Mouse (Mus musculus) inflammation-experienced regulatory T-cells (primary cell): Measurements from ENCODE around the gene Atat1. TPM values are rescaled to one million over a fixed set of nuclear protein-coding genes. Genes with fewer than 3 reads are reported as not detected.

Source experiments
- polyA plus RNA-seq, 2 experiments: library from polyadenylated mRNA; unstranded; fragments of 100-300 nt; shearing (Covaris generic); gene quantifications; one replicate each; pipeline ENCODE4 v1.2.1; 2017

Gene Atat1
- polyA plus RNA-seq, result 10 to 100 TPM; 17.2 to 20.9 TPM

DNA sequence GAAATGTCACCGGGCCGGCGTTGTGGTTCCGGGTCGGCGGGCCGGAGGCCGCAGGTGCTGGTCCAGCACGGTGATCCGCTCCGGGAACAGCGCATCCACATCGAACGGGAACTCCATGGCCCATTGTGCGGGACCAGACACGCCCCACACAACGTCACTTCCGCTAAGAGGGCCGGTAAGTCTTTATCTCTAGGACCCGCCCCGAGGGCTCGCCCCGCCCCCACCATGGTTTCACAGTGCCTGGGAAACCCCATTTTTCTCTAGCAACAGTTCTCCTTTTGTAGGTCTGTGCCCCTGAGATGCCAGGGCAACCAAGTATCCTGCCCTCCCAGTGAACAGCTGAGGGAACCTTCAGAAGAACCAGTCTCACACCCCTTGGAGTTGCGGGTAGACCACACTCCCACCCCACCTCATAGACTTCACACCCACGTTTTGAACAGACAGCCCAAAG lies at the start of gene Atat1:
Gene Atat1, minus strand, starts transcription at position 157 of the 451 bp plus-strand sequence.

DNA sequence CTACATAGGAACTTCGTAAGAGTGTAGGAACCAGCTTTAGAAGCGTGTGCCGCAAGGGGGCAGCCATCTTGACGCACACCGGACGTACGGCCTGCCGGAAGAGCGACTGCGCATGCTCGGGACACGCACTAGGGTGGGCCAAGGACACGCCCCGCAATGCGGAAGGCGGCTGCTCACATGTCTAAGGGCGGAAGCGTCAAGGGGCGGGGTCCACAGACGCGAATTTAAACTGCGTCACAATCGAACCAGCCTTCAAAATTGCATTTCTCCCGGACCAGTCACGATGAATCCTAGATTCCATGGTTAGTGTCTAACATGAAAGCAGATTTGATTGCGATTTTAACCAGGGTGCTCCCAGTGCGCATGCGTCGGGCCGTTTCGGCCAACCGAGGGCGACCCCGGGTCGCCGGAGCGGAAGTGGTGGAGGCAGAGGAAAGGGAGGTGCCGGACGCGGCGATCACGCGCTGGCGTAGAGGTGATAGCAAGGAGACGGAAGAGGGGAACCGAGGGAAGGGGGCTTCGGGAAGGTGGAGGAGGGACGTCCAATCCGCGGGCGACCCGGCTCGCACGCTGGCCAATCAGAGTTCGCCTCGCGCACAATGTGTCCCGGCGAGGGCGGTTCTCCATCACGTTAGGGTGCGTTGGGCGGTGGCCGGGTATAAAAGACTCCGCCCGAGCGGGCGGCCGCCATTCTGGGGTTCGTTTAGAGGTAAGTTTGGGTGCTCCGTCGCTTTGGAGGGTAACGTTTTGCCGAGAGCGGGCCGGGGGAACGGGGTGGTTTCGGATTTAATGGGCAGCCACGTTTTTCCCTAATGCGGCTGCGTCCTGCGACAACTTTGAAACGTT lies 6.6 kb upstream of the Atat1 start, which contains the start of the genes Mrps18b and Ppp1r10:
Gene Mrps18b, minus strand, starts transcription at position 93 of the 846 bp plus-strand sequence.
Gene Ppp1r10, plus strand, starts transcription at position 138 of the 846 bp plus-strand sequence.

DNA sequence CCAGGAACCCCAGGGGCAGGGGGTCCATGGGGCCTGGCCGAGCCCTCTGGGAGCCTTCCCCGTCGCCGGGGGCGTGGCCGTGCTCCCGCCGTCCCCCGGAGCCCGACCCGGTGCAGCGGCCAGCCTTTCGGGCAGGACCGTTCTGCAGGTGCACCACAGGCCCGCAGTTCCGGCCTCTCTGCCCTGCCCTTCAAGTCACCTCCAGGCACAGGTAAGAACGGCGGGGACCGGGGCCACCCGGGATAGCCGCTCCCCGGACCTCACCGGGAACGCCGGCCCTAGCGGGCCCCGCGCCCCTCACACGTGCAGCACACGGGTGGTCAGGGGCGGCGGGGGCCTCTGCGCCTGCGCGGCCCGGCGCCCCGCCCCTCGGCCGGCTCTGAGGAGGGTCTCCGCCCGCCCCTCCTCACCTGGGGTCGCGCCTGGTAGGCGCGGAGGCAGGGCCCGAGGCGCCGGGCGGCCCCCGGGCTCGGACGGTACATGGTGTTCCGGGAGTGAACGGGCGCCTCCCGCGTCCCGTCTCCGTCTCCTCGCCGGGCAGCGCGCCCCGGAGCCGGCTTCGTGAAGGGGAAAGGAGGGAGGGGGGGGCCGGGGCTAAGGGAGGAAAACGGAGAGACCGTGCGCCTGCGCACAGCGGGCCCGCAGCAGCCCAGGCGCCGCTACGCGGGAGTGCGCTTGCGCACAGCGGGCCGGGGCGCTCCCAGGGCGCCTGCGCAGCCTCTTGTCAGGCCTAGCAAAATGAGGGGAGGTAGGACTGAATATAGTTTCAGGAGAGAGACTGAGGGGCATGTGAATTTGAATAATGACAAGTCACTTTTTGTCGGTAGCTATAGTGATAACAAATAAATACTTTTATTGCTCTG lies 12.9 kb downstream of the Atat1 start, which contains the start of gene 2310061I04Rik:
Gene 2310061I04Rik, minus strand, starts transcription at position 651 of the 863 bp plus-strand sequence.

DNA sequence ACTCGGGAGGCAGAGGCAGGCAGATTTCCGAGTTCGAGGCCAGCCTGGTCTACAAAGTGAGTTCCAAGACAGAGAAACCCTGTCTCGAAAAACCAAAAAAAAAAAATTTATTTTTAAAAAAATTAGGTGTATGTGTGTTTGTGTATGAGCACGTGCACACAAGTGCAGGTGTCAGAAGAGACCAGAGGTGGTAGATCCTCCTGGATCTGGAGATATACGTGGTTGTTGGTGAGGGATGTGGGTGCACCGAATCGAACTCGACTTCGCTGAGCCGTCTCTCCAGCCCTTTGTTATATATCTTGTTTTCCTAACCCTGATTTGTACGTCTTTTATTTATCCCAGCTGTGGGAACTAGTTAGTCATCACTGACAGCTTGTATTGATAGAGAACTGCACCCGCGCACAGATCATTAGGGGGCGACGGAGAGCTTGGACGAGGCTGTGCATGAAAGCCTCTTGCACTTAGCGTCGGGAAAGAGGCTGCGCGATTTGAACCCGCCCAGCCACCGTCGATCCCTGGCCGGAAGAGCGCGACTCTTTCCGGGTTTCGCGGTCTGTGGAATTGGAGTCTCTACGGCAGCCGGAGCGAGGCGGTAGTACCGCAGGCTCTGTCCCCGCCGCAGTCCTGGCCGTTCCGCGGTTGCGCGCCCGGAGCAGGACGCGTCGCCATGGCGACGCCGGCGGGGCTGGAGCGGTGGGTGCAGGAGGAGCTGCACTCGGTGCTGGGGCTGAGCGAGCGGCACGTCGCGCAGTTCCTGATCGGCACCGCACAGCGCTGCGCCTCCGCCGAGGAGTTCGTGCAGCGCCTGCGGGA lies 30.4 kb downstream of the Atat1 start, which contains the start of gene Dhx16:
Gene Dhx16, plus strand, starts transcription at position 575 of the 813 bp plus-strand sequence.

DNA sequence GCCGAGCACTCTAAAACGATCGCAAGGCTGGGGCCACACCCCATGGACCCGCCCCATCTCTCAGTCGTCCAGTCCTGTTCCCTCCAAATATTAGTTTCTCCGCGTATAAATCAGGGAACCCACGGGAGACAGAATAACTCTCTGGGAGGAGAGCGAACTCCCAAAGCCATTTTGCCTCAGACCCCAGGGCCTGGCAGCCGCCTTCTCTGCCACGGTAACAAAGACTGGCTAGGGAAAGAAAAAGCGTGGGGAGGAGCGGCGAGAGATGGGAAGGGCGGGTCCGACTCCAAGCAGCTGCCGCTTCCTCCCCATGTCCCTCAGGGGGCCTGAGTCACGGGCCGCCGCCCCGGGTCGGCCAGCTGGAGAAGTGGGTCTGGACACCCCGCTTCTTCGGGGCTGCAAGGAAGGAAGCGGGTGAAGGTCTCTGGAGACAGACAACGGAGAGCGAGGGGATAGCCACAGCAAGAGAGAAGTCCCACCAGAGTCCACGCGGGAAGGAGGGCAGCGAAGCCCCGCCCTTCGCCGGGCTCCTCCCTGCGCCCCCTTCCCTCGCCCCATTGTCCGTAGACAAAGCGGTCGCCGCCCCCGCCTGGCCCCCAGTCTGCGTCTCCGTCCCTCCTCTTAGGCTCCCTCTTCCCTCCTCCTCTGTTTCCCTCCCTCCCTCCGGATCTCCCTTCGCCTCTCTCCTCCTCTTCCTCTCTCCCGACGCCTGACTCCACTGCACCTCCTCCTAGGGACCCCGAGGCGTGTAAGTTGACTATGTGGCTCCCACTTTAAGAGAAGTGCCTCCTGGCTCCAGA lies 44.2 kb downstream of the Atat1 start, which contains the start of gene Ppp1r18:
Gene Ppp1r18, plus strand, starts transcription at position 113 of the 800 bp plus-strand sequence.

DNA sequence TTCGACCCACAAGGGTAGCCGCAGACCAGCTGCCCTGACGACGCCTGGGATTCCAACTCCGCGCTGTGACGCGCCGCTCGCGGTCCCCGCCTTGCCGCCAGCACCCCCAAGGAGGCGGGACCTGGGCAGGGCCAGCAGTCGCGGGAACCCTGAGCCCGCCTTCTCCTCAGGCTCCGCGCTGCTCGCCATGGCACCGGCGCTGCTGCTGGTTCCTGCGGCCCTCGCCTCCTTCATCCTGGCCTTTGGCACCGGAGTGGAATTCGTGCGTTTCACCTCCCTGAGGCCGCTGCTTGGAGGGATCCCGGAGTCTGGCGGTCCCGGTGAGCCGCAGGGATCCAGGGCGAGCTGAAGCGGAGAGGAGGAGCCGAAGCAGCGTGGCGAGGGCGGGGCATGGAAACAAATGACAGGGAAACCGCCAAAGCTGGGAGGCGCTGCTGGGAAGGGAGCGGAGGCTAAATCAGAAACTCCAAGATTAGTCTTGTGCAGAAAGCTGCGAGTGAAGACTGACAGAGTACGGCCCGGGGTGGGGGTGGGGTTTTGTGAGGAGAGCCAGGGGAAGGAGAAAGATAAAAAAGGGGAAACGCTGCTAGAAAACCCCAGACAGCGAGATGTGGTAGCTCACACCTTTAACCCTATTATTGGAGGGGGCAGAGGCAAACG lies 48.5 kb downstream of the Atat1 start, which contains the start of gene Nrm:
Gene Nrm, plus strand, starts transcription at position 121 of the 660 bp plus-strand sequence.

Other genes with a start within 250 kb of the Atat1 start
- 10 to 100 TPM; 27.1 to 30.7 TPM for gene Vars2, start 242.5 kb downstream of the Atat1 start, polyA plus RNA-seq
- gene Gtf2h4, start 236.3 kb downstream of the Atat1 start, polyA plus RNA-seq, result 10 to 100 TPM; 24.3 to 29.4 TPM
- 10 to 100 TPM in 1 of 2 experiments, 1 to 10 TPM in 1; 6.2 to 13.2 TPM for gene Ddr1, start 205.5 kb downstream of the Atat1 start, polyA plus RNA-seq
- 10 to 100 TPM in 1 of 2 experiments, 1 to 10 TPM in 1; 1.3 to 15.6 TPM for gene Ier3, start 88.4 kb downstream of the Atat1 start, polyA plus RNA-seq
- gene Flot1, start 86.8 kb downstream of the Atat1 start, polyA plus RNA-seq, result 10 to 100 TPM; 50.7 to 73.5 TPM
- 100 to 1,000 TPM in 1 of 2 experiments, 10 to 100 TPM in 1; 97.3 to 106 TPM for gene Tubb5, start 71.8 kb downstream of the Atat1 start, polyA plus RNA-seq
- 10 to 100 TPM; 11.1 to 14.2 TPM for gene Mdc1, start 68.6 kb downstream of the Atat1 start, polyA plus RNA-seq
- gene Nrm, start 48.8 kb downstream of the Atat1 start, polyA plus RNA-seq, result 10 to 100 TPM; 18.1 to 29.3 TPM
- gene Ppp1r18, start 44.5 kb downstream of the Atat1 start, polyA plus RNA-seq, result 100 to 1,000 TPM; 514 to 647 TPM
- 10 to 100 TPM; 63.2 to 63.3 TPM for gene Dhx16, start 30.3 kb downstream of the Atat1 start, polyA plus RNA-seq
- gene 2310061I04Rik, start 12.6 kb downstream of the Atat1 start, polyA plus RNA-seq, result 10 to 100 TPM; 46.1 to 55.6 TPM
- 10 to 100 TPM; 68.4 to 80.0 TPM for gene Mrps18b, start 6.3 kb upstream of the Atat1 start, polyA plus RNA-seq
- 10 to 100 TPM; 51.4 to 69.4 TPM for gene Ppp1r10, start 6.4 kb upstream of the Atat1 start, polyA plus RNA-seq
- gene Abcf1, start 59.7 kb upstream of the Atat1 start, polyA plus RNA-seq, result 100 to 1,000 TPM; 127 to 153 TPM
- gene Gnl1, start 69.8 kb upstream of the Atat1 start, polyA plus RNA-seq, result 10 to 100 TPM; 72.7 to 92.0 TPM
- 10 to 100 TPM; 42.7 to 43.0 TPM for gene Prr3, start 70.2 kb upstream of the Atat1 start, polyA plus RNA-seq
- 10 to 100 TPM; 21.7 to 27.2 TPM for gene H2-T24, start 110.5 kb upstream of the Atat1 start, polyA plus RNA-seq
- gene H2-T23, start 122.8 kb upstream of the Atat1 start, polyA plus RNA-seq, result 100 to 1,000 TPM; 636 to 770 TPM
- gene H2-T22, start 132.7 kb upstream of the Atat1 start, polyA plus RNA-seq, result 100 to 1,000 TPM; 196 to 203 TPM
- gene Gm6034, start 132.9 kb upstream of the Atat1 start, polyA plus RNA-seq, result under 1 TPM; 0.31 to 0.40 TPM
- gene Gm11127, start 148.3 kb upstream of the Atat1 start, polyA plus RNA-seq, result not detected
- gene Gm19684, start 211.6 kb upstream of the Atat1 start, polyA plus RNA-seq, result 1 to 10 TPM in 1 of 2 experiments, under 1 TPM in 1; 0.40 to 1.5 TPM
- not detected for gene Gm7030, start 219.3 kb upstream of the Atat1 start, polyA plus RNA-seq